Mouse (Mus musculus): ENCODE data around the gene Thap8. TPM values are rescaled to one million over a fixed set of nuclear protein-coding genes. Genes with fewer than 3 reads are reported as not detected.

Thap8 gene
- polyA plus RNA-seq (2014; fragmentation: Illumina TruSeq; extraction: RNeasy Lipid Tissue Mini Kit (QIAGEN cat#74804); ENCODE audit: low read depth, low replicate concordance), result not detected

GRCm38 (mm10) chr7:30279951-30280669 lies at the start of gene Thap8, which contains the start of gene Wdr62:
TSS of gene Thap8 (plus strand) at chr7:30280094.
TSS of gene Wdr62 (minus strand) at chr7:30280419.

GRCm38 (mm10) chr7:30231669-30232454 lies 48.0 kb upstream of the Thap8 start, which contains the start of the genes Polr2i and Tbcb:
TSS of gene Polr2i (plus strand) at chr7:30231948.
TSS of gene Tbcb (minus strand) at chr7:30232272.

DNA sequence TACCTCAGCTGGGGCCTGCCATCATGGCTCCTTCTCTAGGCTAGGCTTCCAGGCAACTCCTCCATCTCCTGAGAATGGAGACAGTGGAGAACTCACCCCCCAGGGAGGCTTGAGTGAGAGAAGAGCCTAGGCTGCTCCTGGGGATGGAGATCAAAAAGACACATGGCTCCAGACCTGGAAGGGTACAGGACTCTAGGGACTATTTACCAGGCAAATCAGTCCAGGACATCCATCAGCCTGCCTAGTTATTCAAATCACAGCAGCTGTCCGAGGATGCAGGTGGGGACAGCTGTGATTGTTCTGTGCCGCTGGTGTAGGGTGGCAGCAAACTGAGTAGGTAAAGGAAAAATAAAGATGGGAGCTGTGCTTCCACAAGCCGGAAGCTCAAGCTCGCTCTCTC lies 44.3 kb upstream of the Thap8 start, which contains the start of gene Ovol3:
Ovol3 (minus strand) TSS at position 101 of the 400 bp plus-strand sequence.

DNA sequence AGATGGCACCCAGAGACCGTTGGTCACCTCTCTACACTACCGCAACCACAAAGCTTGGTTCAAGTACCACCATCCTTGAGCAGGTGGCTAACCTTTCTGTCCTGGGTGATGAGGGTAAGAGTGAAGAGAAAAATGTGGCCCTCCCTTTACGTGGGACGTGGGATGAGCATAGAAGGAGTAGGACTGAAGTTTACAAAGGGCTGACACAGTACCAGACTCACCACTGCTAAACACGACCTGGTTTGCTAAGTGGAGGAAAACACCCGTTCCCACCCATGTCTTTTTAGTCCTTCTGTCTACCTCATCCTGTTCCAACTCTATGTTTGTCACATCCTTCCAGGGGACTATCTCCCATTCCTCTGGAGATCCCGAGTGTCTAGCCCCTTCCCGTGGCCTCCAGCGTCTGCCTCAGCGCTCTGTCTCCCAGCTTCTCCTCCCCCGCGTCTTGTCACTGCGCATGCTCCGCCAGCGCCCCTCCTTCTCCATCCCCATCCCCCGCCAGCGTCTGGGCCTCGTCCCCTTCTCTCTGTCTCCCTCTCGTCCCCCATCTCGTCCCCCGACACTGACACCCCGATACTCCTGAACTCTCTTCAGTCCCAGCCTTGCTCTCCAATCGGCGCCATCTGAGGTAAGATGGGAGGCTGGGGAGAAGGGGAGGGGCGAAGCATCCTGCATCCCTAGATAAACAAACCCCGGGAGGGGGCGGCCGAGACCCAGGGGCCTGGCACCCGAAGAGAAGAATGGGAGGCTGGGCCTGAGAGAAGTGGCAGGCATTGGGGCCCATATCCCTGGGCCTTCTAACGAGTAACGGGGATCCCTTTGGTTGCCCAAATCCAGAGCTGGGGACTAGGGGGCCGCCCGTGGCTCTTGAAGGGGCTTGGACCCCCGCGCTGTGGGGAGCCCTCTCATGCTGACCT lies 11.6 kb downstream of the Thap8 start, which contains the start of gene Clip3:
Clip3 (plus strand) TSS at position 514 of the 917 bp plus-strand sequence.

GRCm38 (mm10) chr7:30308076-30309005 lies 28.4 kb downstream of the Thap8 start, which contains the start of gene Alkbh6:
TSS of gene Alkbh6 (plus strand) at chr7:30308717.

GRCm38 (mm10) chr7:30314721-30315155 lies 34.8 kb downstream of the Thap8 start, which contains the start of gene Syne4:
TSS of gene Syne4 (plus strand) at chr7:30314807.

GRCm38 (mm10) chr7:30321539-30322284 lies 41.8 kb downstream of the Thap8 start, which contains the start of gene E130208F15Rik:
TSS of gene E130208F15Rik (plus strand) at chr7:30321740.

DNA sequence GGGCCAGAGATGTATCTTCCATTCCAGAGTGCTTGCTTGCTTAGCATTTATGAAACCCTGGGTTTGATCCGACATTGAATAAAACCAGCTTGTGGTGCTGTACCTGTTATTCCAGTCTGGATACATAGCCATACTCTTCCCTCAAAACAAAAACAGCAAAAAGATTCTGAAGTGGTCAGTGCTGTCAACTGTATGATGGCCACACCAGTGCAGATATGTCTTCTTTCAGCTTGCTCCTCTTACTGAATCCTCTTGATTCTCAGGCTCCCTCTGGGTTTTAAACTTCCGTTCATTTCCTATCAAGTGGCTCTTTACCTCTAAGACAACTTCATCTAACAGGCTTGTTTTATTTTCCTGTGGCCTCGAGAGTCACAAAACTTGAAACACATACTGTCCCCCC lies 43.9 kb downstream of the Thap8 start, which contains the start of gene Sdhaf1:
Sdhaf1 (minus strand) TSS at position 101 of the 400 bp plus-strand sequence.

Other genes starting within 250 kb of the Thap8 start
- 7.4 TPM for gene Zfp14, start 228.7 kb upstream of the Thap8 start, polyA plus RNA-seq (2014; fragmentation: Illumina TruSeq; extraction: RNeasy Lipid Tissue Mini Kit (QIAGEN cat#74804); ENCODE audit: low read depth, low replicate concordance)
- gene Zfp82, start 207.2 kb upstream of the Thap8 start, polyA plus RNA-seq (2014; fragmentation: Illumina TruSeq; extraction: RNeasy Lipid Tissue Mini Kit (QIAGEN cat#74804); ENCODE audit: low read depth, low replicate concordance), result 2.5 TPM
- not detected for gene Gm26920, start 189.7 kb upstream of the Thap8 start, polyA plus RNA-seq (2014; fragmentation: Illumina TruSeq; extraction: RNeasy Lipid Tissue Mini Kit (QIAGEN cat#74804); ENCODE audit: low read depth, low replicate concordance)
- 1.4 TPM for gene Zfp566, start 189.6 kb upstream of the Thap8 start, polyA plus RNA-seq (2014; fragmentation: Illumina TruSeq; extraction: RNeasy Lipid Tissue Mini Kit (QIAGEN cat#74804); ENCODE audit: low read depth, low replicate concordance)
- 34.9 TPM for gene Zfp260, start 185.3 kb upstream of the Thap8 start, polyA plus RNA-seq (2014; fragmentation: Illumina TruSeq; extraction: RNeasy Lipid Tissue Mini Kit (QIAGEN cat#74804); ENCODE audit: low read depth, low replicate concordance)
- 1.6 TPM for gene Zfp382, start 158.2 kb upstream of the Thap8 start, polyA plus RNA-seq (2014; fragmentation: Illumina TruSeq; extraction: RNeasy Lipid Tissue Mini Kit (QIAGEN cat#74804); ENCODE audit: low read depth, low replicate concordance)
- 26.8 TPM for gene Zfp146, start 110.3 kb upstream of the Thap8 start, polyA plus RNA-seq (2014; fragmentation: Illumina TruSeq; extraction: RNeasy Lipid Tissue Mini Kit (QIAGEN cat#74804); ENCODE audit: low read depth, low replicate concordance)
- gene Cox7a1, start 96.0 kb upstream of the Thap8 start, polyA plus RNA-seq (2014; fragmentation: Illumina TruSeq; extraction: RNeasy Lipid Tissue Mini Kit (QIAGEN cat#74804); ENCODE audit: low read depth, low replicate concordance), result 4,592 TPM
- 372 TPM for gene Capns1, start 81.3 kb upstream of the Thap8 start, polyA plus RNA-seq (2014; fragmentation: Illumina TruSeq; extraction: RNeasy Lipid Tissue Mini Kit (QIAGEN cat#74804); ENCODE audit: low read depth, low replicate concordance)
- 59.9 TPM for gene Polr2i, start 48.1 kb upstream of the Thap8 start, polyA plus RNA-seq (2014; fragmentation: Illumina TruSeq; extraction: RNeasy Lipid Tissue Mini Kit (QIAGEN cat#74804); ENCODE audit: low read depth, low replicate concordance)
- gene Tbcb, start 47.8 kb upstream of the Thap8 start, polyA plus RNA-seq (2014; fragmentation: Illumina TruSeq; extraction: RNeasy Lipid Tissue Mini Kit (QIAGEN cat#74804); ENCODE audit: low read depth, low replicate concordance), result 58.8 TPM
- gene Ovol3, start 44.4 kb upstream of the Thap8 start, polyA plus RNA-seq (2014; fragmentation: Illumina TruSeq; extraction: RNeasy Lipid Tissue Mini Kit (QIAGEN cat#74804); ENCODE audit: low read depth, low replicate concordance), result not detected
- gene Wdr62, start 325 bp downstream of the Thap8 start, polyA plus RNA-seq (2014; fragmentation: Illumina TruSeq; extraction: RNeasy Lipid Tissue Mini Kit (QIAGEN cat#74804); ENCODE audit: low read depth, low replicate concordance), result 2.4 TPM
- gene Clip3, start 11.6 kb downstream of the Thap8 start, polyA plus RNA-seq (2014; fragmentation: Illumina TruSeq; extraction: RNeasy Lipid Tissue Mini Kit (QIAGEN cat#74804); ENCODE audit: low read depth, low replicate concordance), result 11.7 TPM
- 29.2 TPM for gene Alkbh6, start 28.6 kb downstream of the Thap8 start, polyA plus RNA-seq (2014; fragmentation: Illumina TruSeq; extraction: RNeasy Lipid Tissue Mini Kit (QIAGEN cat#74804); ENCODE audit: low read depth, low replicate concordance)
- 2.5 TPM for gene Syne4, start 34.7 kb downstream of the Thap8 start, polyA plus RNA-seq (2014; fragmentation: Illumina TruSeq; extraction: RNeasy Lipid Tissue Mini Kit (QIAGEN cat#74804); ENCODE audit: low read depth, low replicate concordance)
- gene E130208F15Rik, start 41.6 kb downstream of the Thap8 start, polyA plus RNA-seq (2014; fragmentation: Illumina TruSeq; extraction: RNeasy Lipid Tissue Mini Kit (QIAGEN cat#74804); ENCODE audit: low read depth, low replicate concordance), result 0.42 TPM
- gene Sdhaf1, start 43.8 kb downstream of the Thap8 start, polyA plus RNA-seq (2014; fragmentation: Illumina TruSeq; extraction: RNeasy Lipid Tissue Mini Kit (QIAGEN cat#74804); ENCODE audit: low read depth, low replicate concordance), result 14.0 TPM
- gene Lrfn3, start 82.7 kb downstream of the Thap8 start, polyA plus RNA-seq (2014; fragmentation: Illumina TruSeq; extraction: RNeasy Lipid Tissue Mini Kit (QIAGEN cat#74804); ENCODE audit: low read depth, low replicate concordance), result 1.1 TPM
- gene Tyrobp, start 133.7 kb downstream of the Thap8 start, polyA plus RNA-seq (2014; fragmentation: Illumina TruSeq; extraction: RNeasy Lipid Tissue Mini Kit (QIAGEN cat#74804); ENCODE audit: low read depth, low replicate concordance), result 38.2 TPM
- gene Hcst, start 139.8 kb downstream of the Thap8 start, polyA plus RNA-seq (2014; fragmentation: Illumina TruSeq; extraction: RNeasy Lipid Tissue Mini Kit (QIAGEN cat#74804); ENCODE audit: low read depth, low replicate concordance), result not detected
- gene Nfkbid, start 141.6 kb downstream of the Thap8 start, polyA plus RNA-seq (2014; fragmentation: Illumina TruSeq; extraction: RNeasy Lipid Tissue Mini Kit (QIAGEN cat#74804); ENCODE audit: low read depth, low replicate concordance), result 0.50 TPM
- gene Aplp1, start 165.4 kb downstream of the Thap8 start, polyA plus RNA-seq (2014; fragmentation: Illumina TruSeq; extraction: RNeasy Lipid Tissue Mini Kit (QIAGEN cat#74804); ENCODE audit: low read depth, low replicate concordance), result 3.1 TPM
- not detected for gene Kirrel2, start 177.6 kb downstream of the Thap8 start, polyA plus RNA-seq (2014; fragmentation: Illumina TruSeq; extraction: RNeasy Lipid Tissue Mini Kit (QIAGEN cat#74804); ENCODE audit: low read depth, low replicate concordance)
- gene Nphs1, start 178.2 kb downstream of the Thap8 start, polyA plus RNA-seq (2014; fragmentation: Illumina TruSeq; extraction: RNeasy Lipid Tissue Mini Kit (QIAGEN cat#74804); ENCODE audit: low read depth, low replicate concordance), result not detected
- not detected for gene Prodh2, start 213.5 kb downstream of the Thap8 start, polyA plus RNA-seq (2014; fragmentation: Illumina TruSeq; extraction: RNeasy Lipid Tissue Mini Kit (QIAGEN cat#74804); ENCODE audit: low read depth, low replicate concordance)

Data from heart, adult 10 weeks (tissue).